Mouse (Mus musculus) G1E (cell line): ENCODE data around the gene Helb.

ENCODE experiments used
- CTCF ChIP-seq: IDR thresholded peaks from 2 replicates; pipeline ENCODE4 v1.5.1; 2012; ENCODE audit warnings: low read depth, low read length, inconsistent platforms, mixed read lengths
- GATA1 ChIP-seq: IDR thresholded peaks from 2 replicates; pipeline ENCODE4 v1.6.1; 2012; ENCODE audit warnings: borderline replicate concordance, low read length, inconsistent platforms, mixed read lengths
- POLR2AphosphoS5 ChIP-seq: IDR thresholded peaks from 2 replicates; pipeline ENCODE4 v1.6.1; 2012; ENCODE audit warnings: low read depth, low read length, inconsistent platforms; ENCODE audit not compliant: insufficient replicate concordance

- TF ChIP-seq CTCF (no peak), GATA1 (no peak), POLR2AphosphoS5 (no peak)
These were observed 51.3 kb downstream of the Helb start for GRCm38 (mm10) chr10:120061238-120062130.
